Mouse (Mus musculus): ENCODE data around the gene Phgr1. TPM values are rescaled to one million over a fixed set of nuclear protein-coding genes. Genes with fewer than 3 reads are reported as not detected.

Phgr1 gene
- polyA plus RNA-seq, 1 experiment from 2014 or later: not detected

DNA sequence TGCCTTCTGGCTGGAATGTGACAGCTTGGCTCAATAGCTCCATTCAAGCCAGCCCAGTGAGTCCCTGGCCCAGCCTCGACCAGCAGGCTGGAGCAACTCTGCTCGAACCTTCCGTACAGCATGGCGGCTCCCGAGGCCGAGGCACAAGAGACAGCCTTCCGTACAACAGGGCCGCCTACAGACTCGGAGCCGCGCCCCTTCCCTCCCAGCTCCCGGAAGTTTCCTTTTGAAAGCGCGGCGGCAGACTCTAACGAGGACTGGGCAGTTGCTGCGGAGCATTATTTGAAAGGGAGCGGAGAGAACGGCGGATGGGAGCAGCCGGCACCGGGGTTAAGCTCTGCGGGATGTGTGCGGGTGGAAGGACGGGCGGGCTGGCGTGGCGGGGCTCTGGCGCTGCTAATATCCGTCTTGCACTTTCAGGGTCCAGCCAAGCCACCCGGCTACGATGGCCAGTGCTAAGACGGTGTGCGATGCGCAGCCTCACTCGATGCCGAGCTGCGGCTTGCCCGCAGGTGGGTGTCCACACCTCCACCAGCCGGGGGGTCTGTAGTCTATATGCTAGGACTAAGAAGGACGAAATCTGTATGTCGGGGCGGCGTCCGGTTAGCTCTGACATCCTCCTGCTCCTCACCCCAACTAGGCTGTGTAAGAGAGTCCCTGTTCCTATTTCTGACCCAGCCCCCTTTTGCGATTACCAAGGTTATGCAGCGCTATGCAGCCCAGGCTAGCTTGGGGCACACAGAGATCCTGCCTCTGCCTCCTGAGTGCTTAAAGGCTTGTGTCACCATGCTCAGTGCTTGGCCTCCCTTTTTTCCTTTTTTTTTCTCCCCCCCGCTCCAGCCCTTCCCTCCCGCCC lies 41.6 kb downstream of the Phgr1 start, which contains the start of gene Knstrn:
Knstrn (plus strand) TSS at position 23 of the 856 bp plus-strand sequence.
- WGBS: under 1% methylated on average over 49 of the region's 49 CpGs
- peak within 1 kb of the TSS; percentile 84 for H3K4me3 ChIP-seq
- H3K27ac ChIP-seq: peak within 1 kb of the TSS; percentile 95
- DNase-seq (ENCODE audit: low spot score): peak; percentile 93
- peaks cover 15% of the 10 kb centered on the region for H3K4me1 ChIP-seq
- peaks cover 40% of the 10 kb centered on the region for H3K36me3 ChIP-seq
- no peaks in the 10 kb centered on the region for H3K9me3 ChIP-seq (replicated peaks)
- H3K27me3 ChIP-seq (ENCODE audit: low read depth, poor library complexity, severe bottlenecking): 0 out of 2 replicates have a peak, but pooled peaks cover 6% of the 10 kb centered on the region

DNA sequence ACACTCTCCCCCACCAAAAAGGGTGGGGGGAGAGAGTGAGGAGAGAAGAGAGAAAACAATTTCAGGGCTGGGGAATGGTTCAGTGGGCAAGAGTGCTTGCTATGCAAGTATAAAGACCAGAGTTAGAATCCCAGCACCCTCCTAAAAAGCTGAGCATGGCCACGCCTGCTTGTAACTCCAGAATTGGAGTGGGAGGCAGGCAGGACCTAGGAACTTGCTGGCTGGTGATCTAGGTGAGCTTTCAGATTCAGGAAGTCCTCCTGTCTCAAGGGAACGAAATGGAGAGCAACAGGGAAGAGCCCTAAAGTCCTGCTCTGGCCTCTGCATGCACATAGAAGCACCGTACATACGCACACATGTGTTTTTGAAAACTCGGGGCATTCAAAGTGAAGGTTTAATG lies 50.2 kb downstream of the Phgr1 start:
- Histone ChIP-seq H3K9me3 (replicated peaks) (0 out of 2 replicates have a peak, but pooled peaks cover 2% of the 10 kb centered on the region), H3K27me3 (ENCODE audit: low read depth, poor library complexity, severe bottlenecking) (no peaks in the 10 kb centered on the region), H3K4me1 (no peaks in the 10 kb centered on the region), H3K27ac (no peak overlapping the region), H3K4me3 (no peak overlapping the region), H3K36me3 (peaks cover 93% of the 10 kb centered on the region)
- no peak for DNase-seq (ENCODE audit: low spot score)
- 92% methylated on average over 5 of the region's 5 CpGs for WGBS

DNA sequence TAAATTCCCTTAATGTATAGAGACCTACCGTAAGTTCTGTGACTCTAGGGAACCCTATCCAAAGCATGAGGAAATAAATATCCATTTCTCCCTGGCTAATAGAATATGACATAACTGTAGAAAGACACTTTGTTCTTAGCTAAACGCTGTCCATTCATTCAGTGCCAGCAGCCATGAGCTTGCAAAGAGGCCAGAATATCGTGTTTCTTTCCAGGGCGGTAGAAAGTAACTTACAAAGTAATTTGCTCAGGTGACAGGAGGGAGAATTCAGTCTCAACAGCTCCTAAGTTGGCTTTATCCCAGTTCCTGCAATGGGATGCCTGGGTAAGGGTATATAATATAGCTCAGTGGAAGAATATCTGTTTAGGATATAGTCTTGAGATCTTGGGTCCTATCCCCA lies 51.8 kb downstream of the Phgr1 start:
- no peak for DNase-seq (ENCODE audit: low spot score)
- H3K27ac ChIP-seq: no peak overlapping the region
- H3K36me3 ChIP-seq: peaks cover 93% of the 10 kb centered on the region
- no peaks in the 10 kb centered on the region for H3K27me3 ChIP-seq (ENCODE audit: low read depth, poor library complexity, severe bottlenecking)
- 0 out of 2 replicates have a peak, but pooled peaks cover 2% of the 10 kb centered on the region for H3K9me3 ChIP-seq (replicated peaks)
- H3K4me3 ChIP-seq: no peak overlapping the region
- 96% methylated on average over 4 of the region's 4 CpGs for WGBS
- H3K4me1 ChIP-seq: no peaks in the 10 kb centered on the region

Other genes starting within 250 kb of the Phgr1 start
- gene Bmf, start 223.1 kb upstream of the Phgr1 start, polyA plus RNA-seq (2016; fragmentation: Nextera tagmentation; extraction: Ambion mirVana): 4.2 and 5.5 TPM in 2 replicates
- 148 and 168 TPM in 2 replicates for gene Bub1b, start 174.6 kb upstream of the Phgr1 start, polyA plus RNA-seq (2016; fragmentation: Nextera tagmentation; extraction: Ambion mirVana)
- 0.65 and 0.75 TPM in 2 replicates for gene Pak6, start 109.5 kb upstream of the Phgr1 start, polyA plus RNA-seq (2016; fragmentation: Nextera tagmentation; extraction: Ambion mirVana)
- gene Ankrd63, start 68.8 kb upstream of the Phgr1 start, polyA plus RNA-seq (2016; fragmentation: Nextera tagmentation; extraction: Ambion mirVana): not detected in 2 replicates
- gene Plcb2, start 44.3 kb upstream of the Phgr1 start, polyA plus RNA-seq (2016; fragmentation: Nextera tagmentation; extraction: Ambion mirVana): 0.28 and 0.36 TPM in 2 replicates
- gene Inafm2, start 27.0 kb upstream of the Phgr1 start, polyA plus RNA-seq (2016; fragmentation: Nextera tagmentation; extraction: Ambion mirVana): 16.1 and 16.3 TPM in 2 replicates
- gene Ccdc9b, start 10.1 kb upstream of the Phgr1 start, polyA plus RNA-seq (2016; fragmentation: Nextera tagmentation; extraction: Ambion mirVana): 0.05 and 0.08 TPM in 2 replicates
- gene Disp2, start 7.0 kb downstream of the Phgr1 start, polyA plus RNA-seq (2016; fragmentation: Nextera tagmentation; extraction: Ambion mirVana): 0.04 and 0.11 TPM in 2 replicates
- 150 and 157 TPM in 2 replicates for gene Knstrn, start 41.2 kb downstream of the Phgr1 start, polyA plus RNA-seq (2016; fragmentation: Nextera tagmentation; extraction: Ambion mirVana)
- gene Ivd, start 89.2 kb downstream of the Phgr1 start, polyA plus RNA-seq (2016; fragmentation: Nextera tagmentation; extraction: Ambion mirVana): 86.6 and 90.6 TPM in 2 replicates
- 2.4 and 2.6 TPM in 2 replicates for gene Bahd1, start 127.6 kb downstream of the Phgr1 start, polyA plus RNA-seq (2016; fragmentation: Nextera tagmentation; extraction: Ambion mirVana)
- 26.2 and 30.3 TPM in 2 replicates for gene Chst14, start 153.7 kb downstream of the Phgr1 start, polyA plus RNA-seq (2016; fragmentation: Nextera tagmentation; extraction: Ambion mirVana)